Mouse (Mus musculus) stomach, embryonic 16.5 days (tissue): ENCODE data around the gene Mylk2. TPM values are rescaled to one million over a fixed set of nuclear protein-coding genes. Genes with fewer than 3 reads are reported as not detected.

Experiments used
- microRNA-seq: library from miRNA; unstranded; fragments of <30 nt; microRNA quantifications from one replicate; pipeline ENCODE4, GENCODE M21; 2016
- polyA plus RNA-seq: library from polyadenylated mRNA; unstranded; fragments of >200 nt; fragmentation: Nextera tagmentation; extraction: Ambion mirVana; gene quantifications from 2 replicates; pipeline ENCODE4 v1.2.1, GENCODE M21; 2015

Gene Mylk2
- polyA plus RNA-seq, 1 experiment from 2014 or later: 1.8 TPM

Small RNA genes lying within 50 kb of the gene (microRNA-seq; reads per million reads assigned to microRNA genes)
- gene Mir5622: 1.2 reads per million

Other genes starting within 250 kb of the Mylk2 start
- 121 and 128 TPM in 2 replicates for gene H13, start 241.9 kb upstream of the Mylk2 start, polyA plus RNA-seq
- 24.0 and 25.2 TPM in 2 replicates for gene Mcts2, start 224.3 kb upstream of the Mylk2 start, polyA plus RNA-seq
- 125 and 145 TPM in 2 replicates for gene Id1, start 175.1 kb upstream of the Mylk2 start, polyA plus RNA-seq
- gene Cox4i2, start 157.2 kb upstream of the Mylk2 start, polyA plus RNA-seq: 21.3 and 23.9 TPM in 2 replicates
- gene Bcl2l1, start 79.6 kb upstream of the Mylk2 start, polyA plus RNA-seq: 78.1 and 88.8 TPM in 2 replicates
- 59.8 and 60.6 TPM in 2 replicates for gene Tpx2, start 63.4 kb upstream of the Mylk2 start, polyA plus RNA-seq
- gene Foxs1, start 21.9 kb downstream of the Mylk2 start, polyA plus RNA-seq: 4.5 and 5.3 TPM in 2 replicates
- 0.06 and 0.24 TPM in 2 replicates for gene Dusp15, start 40.3 kb downstream of the Mylk2 start, polyA plus RNA-seq
- 0.27 TPM in 2 replicates for gene Ttll9, start 51.1 kb downstream of the Mylk2 start, polyA plus RNA-seq
- 101 and 105 TPM in 2 replicates for gene Pdrg1, start 104.1 kb downstream of the Mylk2 start, polyA plus RNA-seq
- not detected in 2 replicates for gene Xkr7, start 120.5 kb downstream of the Mylk2 start, polyA plus RNA-seq
- gene Ccm2l, start 154.6 kb downstream of the Mylk2 start, polyA plus RNA-seq: 0.51 and 1.0 TPM in 2 replicates
- gene Hck, start 197.1 kb downstream of the Mylk2 start, polyA plus RNA-seq: 6.2 and 6.7 TPM in 2 replicates
- 86.7 and 93.4 TPM in 2 replicates for gene Tm9sf4, start 250.0 kb downstream of the Mylk2 start, polyA plus RNA-seq